Mouse (Mus musculus) kidney, postnatal 14 days (tissue): ENCODE measurements around the gene Tmtc4.

Source experiments
- DNase-seq: peaks from one replicate; pipeline ENCODE4 v3.0.0; 2022; ENCODE audit warnings: mixed read lengths

Gene Tmtc4

DNA sequence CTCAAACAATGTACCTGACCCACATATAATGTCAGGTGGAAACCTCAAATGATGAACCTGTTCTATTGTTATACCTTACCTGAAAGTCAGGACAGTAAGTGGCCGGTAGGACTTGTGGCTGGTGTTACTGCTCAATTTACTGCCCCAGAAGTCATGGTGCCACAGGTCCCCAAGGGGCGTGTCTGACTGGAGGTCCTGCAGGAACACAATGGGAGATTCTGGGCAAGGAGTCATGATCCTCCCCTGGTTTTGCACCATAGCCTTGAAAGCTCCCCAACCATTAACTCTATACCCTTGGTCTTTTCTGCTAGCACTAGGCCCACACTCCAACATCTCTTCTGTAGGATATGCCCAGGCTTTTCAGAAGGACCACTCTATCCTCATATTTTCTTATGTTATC, 10.7 kb downstream of the Tmtc4 start:
- DNase-seq, result no peak

DNA sequence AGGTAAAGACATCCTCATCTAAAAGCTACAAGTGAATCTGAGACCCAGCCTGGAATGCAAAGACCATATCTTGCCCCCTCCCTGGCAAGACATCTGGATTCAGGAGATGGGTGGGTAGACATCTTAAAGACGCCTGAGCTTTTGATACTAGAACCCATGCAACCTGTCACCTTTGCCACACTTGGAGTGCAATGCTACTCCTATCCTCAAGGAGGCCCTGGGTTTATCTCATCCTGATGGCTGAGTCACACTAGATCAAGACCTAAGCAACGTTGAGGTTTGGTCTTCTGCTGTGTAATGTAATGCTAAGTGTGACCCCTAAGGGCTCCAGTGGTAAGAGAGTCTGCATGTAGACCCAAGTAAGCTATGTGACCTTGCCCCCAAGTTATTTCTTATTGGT, 15.8 kb downstream of the Tmtc4 start:
- no peak for DNase-seq

DNA sequence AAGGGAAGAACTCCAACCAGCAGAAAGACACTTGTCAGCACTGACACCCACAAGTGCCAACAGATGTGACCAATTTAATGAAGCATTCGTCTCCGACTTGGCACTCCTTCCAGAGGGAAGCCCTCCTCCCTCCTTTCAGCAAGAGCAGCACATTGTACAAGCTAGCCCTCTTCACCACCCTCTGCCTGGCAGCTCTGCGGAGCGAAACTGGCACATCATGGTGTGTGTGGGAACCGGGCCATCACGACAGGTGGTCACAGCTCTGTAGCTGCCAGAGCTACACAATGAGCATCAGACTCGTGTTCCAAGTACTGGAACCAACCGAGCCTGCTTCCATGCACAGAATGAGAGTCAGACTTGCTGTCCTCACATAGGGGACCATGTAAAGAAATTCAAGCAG, 25.9 kb downstream of the Tmtc4 start:
- no peak for DNase-seq

DNA sequence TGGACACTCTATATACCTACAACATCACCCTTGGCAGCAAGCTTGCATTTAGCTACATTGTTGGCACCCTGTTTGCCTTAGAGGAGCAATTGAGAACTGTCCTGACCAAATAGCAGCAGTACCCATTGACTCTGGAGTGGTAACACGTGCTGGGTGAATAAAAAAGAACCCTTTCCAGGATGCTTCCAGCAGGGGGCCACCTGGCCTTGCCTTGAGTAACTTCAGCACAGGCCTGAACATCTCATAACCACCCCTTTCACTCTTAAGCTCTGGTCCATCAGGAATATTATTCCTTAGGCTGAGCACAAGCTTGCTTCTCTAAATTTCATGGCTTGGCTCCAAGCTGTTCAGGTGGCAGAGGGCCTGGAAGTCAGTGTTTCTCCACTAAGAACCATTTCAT, 30.5 kb downstream of the Tmtc4 start:
- DNase-seq, result peak; percentile 75

DNA sequence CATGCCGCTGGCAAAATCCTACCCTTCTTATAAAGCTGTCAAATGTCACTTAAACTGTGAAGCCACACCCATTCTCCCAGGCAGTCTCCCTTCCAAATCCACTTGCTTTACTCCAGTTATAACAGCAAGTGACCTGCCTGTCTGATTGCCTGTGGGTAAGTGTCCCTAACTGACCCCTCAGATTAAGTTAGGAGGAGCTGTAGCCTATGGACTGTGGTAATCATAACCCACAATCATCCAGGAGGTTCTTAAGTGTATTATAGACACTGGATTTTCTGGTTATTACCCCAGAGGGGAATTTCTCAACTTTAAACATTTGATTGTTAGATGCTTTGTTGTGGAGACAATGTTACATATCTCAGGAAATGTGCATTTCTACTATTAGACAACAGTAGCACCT, 31.3 kb downstream of the Tmtc4 start:
- DNase-seq, result no peak

DNA sequence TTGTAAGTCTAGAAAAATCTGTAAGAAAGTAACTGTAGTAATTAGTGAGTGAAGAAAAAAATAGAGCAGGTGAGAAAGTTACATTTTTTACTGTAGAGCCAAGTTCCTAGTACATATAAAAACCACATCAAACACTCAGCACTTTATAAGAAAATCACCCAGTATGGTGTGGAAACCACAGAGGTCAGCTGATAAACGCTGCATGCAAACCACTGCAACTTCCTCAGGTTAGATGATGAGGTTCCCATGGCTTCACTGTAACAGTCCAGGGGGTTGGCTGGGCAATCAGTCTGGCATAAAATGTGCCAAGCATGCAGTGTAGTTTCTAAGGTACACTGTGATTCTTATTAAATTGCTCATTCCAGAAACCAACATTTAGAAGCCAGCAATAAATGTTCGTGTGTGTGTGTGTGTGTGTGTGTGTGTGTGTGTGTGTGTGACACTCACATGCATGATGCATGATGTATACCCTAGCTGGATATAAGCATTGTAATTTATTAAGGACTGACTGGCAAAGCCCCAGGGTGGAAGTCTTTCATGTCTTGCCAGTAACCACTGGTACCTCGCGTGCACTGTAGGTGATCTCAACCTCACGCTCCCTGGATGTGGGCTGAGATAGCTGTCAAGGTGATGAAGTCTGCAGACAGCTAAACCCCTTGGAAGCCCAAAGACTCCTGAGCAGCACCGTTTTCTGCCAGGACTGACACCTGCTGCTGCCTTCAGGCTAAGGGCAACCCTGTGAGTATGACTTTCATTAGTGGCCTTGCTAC, 32.0 kb downstream of the Tmtc4 start:
- no peak for DNase-seq

DNA sequence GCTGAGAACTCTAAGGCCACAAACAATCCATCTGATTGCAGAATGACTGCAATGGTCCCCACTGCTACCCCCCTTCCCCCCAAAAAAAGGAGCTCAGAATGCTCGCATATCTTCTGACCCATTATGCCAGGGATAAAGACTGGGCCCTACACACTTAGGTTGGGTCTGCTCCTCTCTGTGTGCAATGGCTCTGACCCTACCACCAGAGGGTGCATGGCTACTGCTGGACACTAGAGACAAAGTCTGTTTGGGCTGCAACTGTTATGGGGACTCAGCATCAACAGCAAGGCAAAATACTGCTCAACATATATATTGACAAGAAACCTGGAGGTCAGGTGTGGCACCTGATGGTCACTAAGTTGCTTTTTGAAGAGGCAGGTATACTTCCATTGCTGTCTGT, 32.9 kb downstream of the Tmtc4 start:
- no peak for DNase-seq

DNA sequence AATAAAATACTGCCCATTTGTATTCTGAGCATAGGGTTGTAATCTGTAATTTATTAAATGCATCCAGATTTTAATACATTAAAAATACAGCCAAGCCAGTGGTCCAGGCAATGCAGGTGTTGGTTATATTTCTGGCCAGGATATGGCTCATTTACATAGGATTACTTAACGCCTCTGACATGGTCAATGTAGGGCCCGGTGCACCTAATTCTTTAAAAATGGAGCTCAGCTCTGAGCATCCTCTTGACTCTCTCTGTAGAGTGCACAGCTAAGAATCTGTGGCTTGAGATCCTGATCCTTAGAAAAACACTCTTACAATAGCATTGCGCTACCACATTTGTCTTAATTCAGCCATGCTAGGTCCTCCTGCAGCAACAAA, 40.4 kb downstream of the Tmtc4 start:
- DNase-seq, result no peak

DNA sequence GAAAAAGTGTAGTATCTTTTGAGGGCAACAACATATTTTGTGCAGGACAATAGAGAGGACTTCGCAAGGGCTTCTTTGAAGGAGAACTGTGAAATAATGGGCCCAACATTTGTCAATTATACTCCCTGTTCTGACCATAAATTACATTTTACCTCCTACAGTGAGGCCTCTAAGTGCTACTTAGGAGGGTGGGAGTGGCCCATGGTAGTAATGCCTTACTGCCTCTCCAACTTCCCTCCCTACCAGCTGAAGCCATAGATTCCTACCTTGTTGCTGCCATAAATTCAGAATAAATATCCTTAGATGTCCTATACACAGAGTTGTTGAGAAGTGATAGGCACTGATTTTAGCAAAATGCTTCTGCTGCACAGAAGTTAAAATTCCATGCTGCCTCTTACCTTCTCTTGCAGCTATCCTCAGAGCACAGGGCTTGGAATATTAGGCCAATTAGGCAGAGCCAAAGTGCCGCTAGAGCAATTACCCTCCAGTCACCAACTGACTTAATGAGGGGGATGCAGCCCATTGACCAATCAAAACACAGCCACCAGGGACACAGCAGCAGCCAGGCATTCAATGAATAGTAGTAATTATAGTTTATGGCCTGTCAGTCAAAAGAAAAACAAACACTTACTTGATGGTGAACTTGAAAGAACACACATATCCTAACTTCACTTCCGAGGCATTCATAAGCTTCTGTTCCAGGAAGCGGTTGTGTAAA, 40.9 kb downstream of the Tmtc4 start:
- peak; percentile 6 for DNase-seq

DNA sequence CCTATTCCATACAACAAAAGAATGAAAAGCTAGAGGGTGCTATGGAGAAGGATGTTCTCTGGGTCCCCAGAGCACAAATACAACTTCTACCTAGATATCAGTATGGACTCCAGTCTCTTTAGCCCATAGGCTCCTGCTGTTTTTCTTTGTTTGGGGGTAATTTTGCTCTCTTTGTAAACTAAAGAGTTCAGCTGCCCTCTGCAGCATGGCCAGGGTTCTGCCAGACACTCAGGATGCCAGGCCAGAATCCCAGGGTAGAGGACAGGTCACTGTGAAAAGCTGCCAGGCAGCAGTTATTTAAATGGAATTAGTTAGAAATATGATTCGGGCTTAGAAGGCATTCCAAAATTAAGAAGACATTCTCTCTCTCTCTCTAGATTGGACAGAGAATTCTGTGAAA, 47.4 kb downstream of the Tmtc4 start:
- no peak for DNase-seq

DNA sequence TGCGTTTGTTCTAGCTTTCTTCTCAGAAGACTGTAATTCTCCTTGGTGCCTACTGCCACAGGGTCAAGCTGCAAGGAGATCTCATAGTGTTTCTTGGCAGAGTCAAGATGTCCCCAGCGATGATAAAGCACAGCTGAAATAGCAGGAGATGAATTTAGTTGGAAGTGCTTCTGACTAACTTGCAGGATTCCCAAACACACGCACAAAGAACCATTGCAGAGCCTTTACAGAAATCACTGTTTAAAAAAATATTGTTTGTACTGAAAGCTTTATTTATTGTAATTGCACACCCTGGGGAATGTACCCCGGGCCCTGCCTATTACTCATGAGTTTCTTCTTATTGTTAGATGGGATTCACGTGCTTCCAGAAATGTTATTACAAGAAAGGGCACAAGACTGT, 63.8 kb downstream of the Tmtc4 start:
- DNase-seq, result no peak

DNA sequence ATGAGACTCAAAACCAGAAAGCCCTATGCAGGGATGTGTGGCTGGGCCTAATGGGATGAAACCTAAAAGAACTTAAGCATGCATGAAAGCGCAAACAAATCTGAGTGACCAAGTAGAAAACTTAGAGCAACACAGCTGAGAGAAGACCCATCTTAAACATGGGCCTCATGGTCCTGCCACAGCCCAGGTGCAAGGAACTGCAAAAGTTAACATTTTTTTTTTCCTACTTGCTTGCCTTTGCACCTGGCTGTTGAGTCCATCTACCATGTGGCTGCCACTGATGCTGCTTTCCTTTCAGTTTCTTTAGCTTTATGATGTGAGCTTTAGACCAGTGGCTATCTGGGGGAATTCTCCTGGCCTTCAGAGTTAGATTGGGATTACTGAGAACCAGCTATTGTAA, 66.2 kb downstream of the Tmtc4 start:
- no peak for DNase-seq

DNA sequence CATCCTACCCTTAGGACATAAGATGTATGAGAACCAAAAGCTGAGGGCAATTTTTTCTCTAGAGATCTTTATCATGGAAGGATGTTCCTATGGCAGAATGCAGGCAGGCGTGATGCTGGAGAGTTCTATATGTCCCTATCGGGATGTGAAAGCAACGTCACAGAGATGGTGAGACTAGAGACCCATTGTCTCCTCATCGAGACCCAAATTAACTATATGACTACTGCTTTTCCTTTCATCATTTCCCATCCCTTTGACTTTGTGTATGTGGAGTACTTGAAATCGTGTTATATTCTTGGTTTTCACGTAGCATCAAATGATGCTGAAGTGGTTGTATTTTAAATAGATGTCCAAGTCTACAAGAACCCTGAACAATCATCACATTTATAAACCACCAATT, 70.2 kb downstream of the Tmtc4 start, which contains the start of gene Ggact:
TSS of gene Ggact (minus strand) at position 101 of the 400 bp plus-strand sequence.
- DNase-seq, result no peak

DNA sequence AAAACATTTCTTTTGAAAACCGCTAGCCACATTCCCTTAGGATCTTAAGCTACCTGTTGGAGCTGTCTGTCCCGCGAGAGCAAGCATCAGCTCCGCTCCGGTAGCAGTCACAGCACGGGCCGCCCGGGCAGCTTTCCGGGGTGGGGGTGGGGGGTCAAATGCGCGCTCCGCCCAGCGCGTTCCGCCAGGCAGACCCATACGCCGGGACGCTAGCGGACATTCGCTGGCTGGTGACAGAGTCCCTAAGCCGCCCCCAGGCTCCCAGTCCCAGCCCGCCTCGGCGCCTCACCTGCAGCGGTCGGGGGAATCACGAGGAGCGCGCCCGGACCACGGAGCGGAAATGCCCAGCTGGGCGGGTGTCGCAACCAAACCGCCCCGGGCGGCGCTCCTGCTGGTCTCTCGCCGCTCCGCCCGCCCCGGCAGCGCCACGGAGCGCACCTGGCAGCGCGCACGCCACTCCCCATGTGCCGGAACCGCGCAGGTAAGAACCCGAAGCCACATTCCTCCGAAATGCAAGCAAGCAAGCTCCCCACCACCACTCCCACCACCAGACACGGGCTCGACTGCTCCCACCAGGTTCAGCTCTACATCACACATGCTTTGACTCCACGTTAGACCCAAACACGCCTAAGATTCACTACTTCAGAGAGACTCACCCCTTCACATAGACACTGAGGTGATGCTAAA, 70.9 kb downstream of the Tmtc4 start:
- peak; percentile 87 for DNase-seq

DNA sequence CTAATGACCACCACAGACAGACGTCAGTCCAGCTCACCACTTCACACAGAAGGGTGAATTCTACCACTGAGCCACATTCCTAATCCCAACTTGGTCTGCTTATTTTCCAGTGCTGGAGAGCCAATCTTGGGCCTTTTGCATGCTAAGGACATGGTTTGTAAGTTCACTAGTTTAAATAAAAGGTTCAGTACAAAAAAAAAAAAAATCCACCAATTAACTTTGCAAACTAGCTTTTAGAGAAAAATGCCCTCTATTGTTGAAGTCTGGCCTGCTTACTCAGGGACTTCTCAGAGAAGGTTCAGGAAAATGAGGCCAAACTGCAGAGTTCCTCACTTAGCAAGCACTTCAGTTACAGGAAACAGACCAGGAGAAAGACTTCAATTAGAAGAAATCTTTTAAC, 71.7 kb downstream of the Tmtc4 start:
- DNase-seq, result no peak

DNA sequence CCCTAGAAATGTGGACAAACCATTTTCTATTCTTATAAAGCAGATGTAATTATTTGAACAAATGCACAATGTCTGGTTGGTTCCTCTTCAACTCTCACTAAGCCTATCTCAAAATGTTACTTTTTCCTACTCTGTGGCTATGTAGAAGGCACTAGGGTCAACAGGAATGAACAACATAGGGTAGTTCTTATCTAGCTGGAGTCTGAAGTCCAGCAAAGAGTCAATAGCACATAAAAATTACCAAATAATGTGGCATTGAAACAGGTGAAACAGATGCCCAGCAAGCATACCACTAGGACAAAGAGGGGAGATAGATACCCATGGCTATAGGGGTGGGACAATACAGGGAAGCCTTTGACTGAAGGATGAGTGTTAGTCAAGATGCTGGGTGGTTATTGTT, 72.6 kb downstream of the Tmtc4 start:
- no peak for DNase-seq

DNA sequence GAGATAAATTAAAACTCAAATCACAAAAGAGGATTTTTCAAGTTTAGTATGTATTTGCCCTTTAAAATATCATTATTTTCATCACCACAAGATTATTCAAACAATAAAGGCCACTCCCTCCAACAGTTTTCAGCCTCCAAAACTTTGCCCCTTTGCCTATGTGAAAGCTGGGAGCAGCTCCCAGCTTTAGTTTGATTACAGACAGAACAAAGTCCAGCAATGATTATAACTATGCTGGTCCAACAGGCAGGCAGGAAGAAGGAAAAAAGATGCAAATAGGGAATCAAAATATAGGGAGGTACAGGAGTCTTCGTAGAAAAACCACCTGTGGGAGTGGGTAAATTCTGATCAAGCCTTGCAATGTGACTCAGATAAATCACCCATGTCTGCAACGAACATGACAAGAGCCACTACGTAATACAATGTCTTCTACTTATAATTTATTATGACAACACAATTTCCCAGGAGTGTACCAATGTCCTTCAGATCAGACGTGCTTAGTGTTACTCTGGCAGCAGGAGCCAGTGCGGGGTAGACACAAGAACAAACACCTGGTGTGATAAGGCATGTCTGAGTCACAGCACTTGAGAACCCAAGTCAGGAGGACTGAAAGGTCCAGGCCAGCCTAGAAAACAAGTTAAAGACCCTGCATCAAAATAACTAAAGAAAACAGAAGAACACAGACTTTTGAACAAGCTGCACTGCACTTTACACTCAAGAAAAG, 74.3 kb downstream of the Tmtc4 start:
- no peak for DNase-seq

DNA sequence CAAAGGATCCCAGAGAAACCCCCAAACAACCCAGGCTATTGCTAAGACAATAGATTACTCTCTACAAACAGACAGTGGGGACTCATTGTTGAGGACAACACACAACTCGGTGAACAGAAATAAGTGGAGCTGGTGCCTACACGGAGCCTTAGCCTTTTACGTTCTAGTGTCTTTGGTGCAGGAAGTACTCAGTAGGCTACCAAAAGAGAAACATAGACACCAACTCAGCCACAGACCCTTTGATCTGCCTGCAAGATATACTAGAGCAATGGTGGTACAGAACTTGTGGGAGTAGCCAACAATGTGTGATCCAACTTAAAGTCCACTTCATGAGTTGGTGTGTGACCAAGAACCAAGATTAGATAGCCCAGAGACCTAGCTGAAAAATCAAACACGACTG, 75.8 kb downstream of the Tmtc4 start:
- DNase-seq, result no peak

DNA sequence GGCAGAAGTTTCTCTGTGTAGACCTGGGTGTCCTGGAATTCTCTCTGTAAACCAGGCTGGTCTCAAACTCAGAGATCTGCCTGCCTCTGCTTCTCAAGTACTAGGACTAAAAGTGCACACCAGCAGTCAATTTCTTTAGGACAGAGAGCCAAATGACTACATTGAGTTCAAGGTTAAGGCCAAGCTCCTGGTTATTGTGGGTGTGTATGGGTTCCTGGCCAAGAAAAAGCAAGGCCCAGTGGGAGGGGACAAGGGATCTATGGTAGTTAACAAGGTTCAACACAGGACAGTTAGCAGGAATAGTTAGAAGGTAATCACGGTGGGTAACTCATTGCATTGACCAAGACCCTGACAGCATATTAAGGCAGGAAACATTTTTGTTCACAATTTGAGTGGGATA, 78.8 kb downstream of the Tmtc4 start:
- DNase-seq, result no peak

DNA sequence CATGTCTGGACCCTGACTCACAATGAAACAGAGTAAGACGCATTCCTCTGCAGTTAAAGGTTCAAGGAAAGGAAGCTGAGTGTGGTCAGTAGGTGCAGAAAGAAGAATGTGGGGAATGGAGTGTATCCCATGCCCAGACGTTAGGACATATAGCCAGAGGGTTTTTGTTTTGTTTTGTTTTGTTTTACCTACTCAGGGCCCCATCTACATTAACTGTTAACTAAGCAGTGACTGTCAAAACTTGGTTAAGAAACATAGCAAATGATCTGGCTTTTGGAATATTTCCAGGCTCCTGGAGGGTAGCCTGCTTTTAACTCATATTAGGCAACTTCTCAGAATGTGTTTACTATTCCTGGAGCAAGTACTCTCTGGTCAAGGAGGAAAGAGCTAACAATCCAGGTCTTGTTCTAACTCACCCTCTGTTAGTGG, 79.9 kb downstream of the Tmtc4 start:
- peak; percentile 70 for DNase-seq

DNA sequence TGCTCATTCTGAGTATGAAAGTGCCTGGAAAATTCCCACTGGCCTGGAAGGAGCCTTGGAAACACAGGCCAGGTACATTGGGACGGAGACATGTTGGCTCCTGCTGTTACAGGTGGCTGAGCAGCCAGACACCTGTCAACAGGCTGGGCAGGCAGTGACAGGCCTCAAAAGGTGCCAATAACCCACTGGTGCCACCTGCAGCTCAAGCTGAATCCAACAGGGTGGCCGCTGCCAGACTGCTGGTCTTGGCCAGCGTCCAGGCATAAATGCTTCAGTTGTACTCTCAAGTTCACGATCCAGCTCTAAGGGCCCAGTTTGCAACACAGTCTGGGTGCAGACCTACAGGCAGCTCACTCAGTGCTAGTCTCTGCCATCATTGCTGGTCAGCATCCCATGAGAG, 81.0 kb downstream of the Tmtc4 start:
- DNase-seq, result peak; percentile 93

DNA sequence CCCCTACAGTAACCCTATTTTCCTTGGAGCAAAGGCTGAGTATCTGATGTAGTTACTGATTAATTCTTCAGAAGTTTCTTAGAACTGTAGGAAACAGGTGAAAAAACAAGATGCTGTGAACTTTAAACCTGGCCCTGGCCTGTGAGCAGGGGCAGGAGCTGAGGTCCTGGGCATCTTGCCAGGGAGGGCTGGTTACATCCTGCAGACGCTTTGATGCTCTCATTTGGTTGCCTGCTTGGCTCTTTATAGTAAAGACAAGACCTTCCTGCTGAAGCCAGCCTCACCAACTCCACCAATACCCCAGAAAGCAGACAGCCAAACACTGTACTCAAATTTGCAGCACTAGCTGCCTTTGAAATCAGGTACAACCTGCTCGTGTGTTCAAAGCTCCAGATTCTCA, 81.7 kb downstream of the Tmtc4 start:
- peak; percentile 91 for DNase-seq

DNA sequence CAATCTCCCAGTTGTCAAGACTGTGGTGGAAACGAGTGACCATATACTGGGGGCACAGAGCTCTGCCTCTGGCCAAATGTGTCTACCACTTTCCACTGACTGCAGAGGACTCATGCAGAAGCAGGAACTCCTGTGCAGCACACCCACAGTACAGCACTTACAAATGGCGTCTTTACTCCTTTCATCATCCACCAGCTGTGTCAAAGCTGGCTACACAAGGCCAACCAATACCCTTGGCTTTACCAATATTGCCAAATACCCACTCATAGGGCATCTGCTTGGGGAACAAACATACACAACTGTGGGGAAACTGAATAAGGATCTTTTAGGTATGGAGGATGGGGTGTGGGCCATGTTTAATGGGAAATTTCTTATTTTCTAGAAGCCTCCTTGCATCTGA, 82.1 kb downstream of the Tmtc4 start:
- no peak for DNase-seq
